Mouse (Mus musculus): Measurements from ENCODE around the gene Cdh26.

The Cdh26 gene

DNA sequence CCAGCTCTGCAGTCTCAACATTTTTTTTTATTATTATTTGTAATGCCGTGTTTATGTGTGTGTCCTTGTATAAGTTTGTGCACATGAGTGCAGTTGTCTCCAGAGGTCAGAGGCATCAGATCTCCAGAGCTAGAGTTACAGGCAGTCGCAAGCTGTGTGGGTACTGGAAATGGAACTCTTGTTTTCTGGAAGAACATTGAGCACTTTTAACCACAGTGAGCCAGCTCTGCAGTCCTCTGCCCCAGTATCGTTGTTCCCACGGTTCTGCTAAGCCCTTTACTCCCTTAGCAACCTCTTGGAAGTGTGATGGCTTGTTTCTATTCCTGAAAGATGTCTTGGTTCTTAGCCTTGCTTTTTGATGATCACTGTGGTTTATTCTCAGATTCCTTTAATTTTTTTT lies 19.1 kb downstream of the Cdh26 start:
- no peak for DNase-seq

DNA sequence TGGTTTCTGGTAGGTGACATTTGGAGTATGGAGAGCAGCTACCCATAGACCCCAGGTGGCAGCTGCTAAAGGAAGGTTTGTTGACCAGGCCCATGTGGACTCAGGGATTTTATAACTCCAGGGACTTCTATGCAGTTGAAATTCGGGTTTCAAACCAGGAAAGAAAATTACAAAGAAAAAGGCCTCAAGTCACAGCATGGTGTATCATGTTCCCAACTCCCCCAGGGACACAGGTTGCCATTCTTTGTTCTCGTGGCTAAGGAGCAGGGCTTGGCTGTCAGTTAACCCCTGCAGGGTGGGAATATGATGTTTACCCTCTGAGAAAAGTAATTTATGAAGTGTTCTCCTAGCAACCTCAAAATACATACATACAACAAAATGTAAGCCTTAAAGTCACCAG lies 19.9 kb downstream of the Cdh26 start:
- DNase-seq = no peak

DNA sequence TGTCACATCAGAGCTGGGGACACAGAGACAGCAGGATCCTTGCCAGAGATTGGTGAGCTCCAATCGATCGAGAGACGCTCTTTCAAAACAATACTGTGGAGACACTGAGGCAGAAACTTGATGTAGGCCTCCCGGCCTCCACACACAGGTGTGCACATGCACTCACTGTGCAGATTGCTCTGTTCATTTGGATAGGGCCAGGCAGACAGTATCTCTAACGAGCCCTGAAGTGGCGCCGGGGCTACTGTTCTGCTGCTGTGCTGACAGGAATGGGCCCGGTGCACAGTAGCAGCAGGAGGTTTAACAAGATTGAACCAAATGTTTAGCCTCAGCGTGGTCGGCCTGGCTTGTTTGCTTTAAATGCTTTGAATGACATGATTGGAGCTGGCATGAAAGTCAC lies 20.6 kb downstream of the Cdh26 start:
- no peak for DNase-seq

DNA sequence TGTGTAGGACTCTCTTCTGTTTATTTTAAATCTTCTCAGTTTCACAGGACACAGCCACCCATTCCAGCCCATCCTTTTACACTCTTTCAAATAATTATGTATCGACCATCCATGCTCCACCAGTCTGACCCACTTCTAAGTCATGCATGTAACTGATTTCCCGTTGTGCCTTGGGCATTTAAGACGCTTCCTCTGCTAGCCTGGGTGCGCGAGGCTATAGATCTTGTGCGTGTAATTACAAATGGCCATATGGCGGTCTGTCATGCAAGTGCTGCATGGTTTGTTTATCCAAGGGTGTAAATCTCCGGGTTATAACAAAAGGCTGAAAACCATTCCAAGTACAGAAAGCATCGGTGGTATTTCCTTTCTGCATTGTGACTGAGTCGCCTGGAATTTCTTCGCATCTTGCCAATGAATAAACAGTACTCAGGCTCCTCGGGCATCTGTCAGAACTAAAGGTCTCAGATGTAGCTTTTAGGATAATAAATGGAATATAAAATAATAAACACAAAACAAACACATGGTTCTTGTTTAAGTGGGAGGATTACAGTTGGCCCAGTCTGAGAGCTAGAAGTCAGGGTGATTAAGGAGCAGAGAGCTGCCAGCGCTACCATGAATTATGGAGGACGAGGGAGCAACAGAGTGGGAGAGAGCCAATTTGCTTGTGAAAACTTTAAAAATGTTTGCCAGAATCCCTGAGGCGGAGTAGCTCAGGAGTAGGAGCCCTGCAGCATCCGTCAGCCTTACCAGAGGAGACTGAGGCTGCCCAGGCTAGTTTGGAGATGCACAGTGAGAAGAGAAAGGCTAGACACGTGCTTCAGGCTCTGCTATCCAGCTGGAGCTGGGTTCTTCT lies 24.6 kb downstream of the Cdh26 start:
- no peak for DNase-seq

DNA sequence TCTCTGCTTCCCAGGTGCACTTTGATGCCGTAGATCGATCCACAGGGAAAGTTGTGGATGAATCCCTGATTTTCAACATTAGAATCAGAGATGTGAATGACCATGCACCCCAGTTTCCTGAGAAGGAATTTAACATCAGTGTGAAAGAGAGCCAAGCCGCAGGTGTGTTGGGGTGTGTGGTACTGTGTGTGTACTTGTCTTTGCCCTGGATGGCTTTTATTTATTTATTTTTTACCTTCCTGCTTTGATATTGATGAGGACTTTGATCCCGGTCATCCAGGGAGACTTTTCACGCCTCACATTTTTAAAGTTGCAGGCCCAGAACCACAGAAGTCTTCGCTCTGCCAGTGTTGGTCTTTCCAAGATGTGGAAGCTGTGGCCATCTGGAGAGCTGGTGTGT lies 27.1 kb downstream of the Cdh26 start:
- no peak for DNase-seq

DNA sequence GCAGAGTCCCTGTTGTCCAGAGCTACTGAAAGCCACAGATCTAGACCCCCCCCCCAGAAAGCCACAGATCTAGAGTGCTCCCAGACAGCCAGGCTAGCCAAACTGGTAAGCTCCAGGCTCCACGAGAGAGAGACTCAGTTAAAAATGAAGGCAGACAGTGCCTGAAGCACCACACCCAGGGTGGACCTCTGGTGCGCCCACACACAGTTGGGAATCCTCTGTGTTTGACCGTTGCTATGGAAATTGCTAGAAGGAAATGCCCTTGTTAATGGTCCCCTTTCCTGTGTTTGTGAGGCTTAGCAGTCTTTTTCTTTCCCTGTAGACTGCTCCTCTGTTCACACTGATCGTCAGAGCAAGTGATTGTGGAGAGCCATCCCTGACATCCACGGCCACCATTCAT lies 30.0 kb downstream of the Cdh26 start:
- no peak for DNase-seq

DNA sequence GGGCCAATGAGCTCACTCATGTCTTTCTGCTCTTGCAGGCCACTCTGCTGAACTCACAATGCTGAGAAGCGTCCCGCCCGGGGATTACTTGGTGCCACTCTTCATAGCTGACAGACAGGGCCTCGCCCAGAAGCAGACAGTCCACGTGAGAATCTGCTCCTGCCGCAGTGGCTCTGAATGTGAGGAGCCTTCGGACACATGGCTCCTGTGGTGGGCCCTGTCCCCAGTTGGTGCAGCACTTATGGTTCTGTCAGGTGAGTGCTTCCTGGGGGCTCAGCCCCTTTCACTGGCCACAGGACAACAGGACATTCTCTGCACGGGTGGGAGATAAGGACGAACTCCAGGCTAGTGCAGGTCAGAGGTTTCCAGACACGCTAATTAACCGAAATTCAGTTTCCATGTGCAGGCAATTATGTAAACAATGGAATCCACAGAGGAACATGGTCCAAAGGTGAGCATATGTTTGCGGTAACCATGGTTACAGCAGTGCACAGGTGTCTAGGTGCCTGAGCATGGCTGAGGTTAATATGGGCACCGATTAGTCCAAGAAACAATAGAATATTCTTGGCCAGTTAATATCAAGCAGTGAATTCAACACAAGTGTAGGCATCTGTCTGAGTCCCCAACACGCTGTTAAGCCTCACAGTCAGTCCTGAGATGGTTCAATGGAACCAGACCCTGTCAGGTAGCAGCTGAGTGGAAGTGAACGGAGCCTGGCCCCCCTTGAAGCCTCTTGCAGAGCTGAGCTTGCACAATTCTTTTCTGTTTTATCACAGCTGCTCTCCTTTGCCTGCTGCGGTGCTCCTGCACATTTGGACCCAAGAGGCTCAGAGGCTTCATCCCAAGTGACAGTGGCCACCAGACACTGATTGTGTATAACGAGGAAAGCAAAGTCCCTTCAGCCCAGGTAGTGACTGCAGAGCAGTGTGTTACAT lies 41.5 kb downstream of the Cdh26 start:
- no peak for DNase-seq

DNA sequence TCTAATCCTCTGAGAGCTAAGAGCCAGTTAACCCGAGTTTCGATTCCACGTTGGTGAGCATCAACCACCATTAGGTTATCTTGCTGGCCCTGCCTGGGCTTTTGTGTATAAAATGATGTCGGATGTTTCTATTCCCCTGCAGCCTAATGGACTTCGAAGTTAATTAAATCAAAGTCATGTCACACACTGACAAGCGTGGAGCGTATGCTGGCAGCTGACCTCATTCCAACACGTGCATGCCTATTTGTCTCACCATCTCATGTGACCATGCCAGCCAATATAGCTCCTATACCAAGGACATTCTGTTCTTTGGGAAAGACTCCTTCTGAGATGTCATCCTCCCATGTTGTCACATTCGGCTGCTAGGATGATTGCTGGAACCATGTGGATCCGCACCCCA lies 43.6 kb downstream of the Cdh26 start:
- no peak for DNase-seq

DNA sequence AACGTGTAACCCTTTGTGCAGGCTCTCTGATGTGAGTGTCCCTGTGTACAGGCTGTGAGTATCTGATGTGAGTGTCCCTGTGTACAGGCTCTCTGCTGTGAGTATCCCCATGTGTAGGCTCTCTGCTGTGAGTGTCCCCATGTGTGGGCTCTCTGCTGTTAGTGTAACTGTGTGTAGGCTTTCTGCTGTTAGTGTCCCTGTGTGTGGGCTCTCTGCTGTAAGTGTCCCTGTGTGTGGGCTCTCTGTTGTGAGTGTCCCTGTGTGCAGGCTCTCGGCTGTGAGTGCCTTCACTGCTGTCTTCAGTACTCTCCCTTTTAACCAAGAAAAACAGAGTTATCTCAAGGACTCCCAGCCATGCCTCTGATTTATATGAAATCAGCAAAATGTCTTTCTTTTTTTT lies 46.9 kb downstream of the Cdh26 start:
- peak; percentile 49 for DNase-seq

DNA sequence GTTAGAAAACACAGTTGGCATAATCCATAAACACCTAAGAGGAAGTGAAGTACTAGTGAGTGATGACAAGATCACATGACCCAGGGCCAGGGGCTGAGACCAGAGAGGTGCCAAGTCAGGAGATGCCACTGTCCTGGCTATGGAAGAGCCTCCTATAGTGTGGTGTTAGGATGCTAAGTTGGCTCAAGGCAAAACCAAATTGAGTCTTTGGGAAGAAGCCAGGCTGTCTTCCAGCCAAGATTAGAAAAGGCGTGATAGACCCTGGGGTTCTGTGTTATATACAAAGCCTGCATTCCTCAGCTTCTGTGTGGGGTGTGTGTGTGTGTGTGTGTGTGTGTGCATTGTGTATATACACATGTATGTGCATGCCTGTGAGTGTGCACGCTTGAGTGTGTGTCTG lies 48.7 kb downstream of the Cdh26 start:
- DNase-seq = no peak

DNA sequence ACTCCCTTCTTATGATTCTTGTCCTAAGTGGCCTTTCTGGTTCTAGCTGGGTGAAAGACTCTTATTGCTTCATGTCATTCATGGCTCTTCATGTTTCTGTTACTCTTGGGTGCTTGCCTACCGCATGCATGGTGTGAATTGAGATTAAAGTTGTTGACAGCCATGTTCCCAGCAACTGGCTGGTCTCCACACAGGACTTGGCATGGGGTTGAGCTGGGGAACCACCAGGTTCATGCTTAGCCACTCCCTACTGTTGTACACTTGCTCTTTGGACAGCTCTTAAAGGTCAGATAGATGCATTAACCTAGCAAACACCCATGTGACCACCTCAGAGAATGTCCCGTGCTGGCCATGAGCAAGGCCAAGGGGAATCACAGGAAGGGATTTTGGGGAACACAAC lies 50.6 kb downstream of the Cdh26 start:
- no peak for DNase-seq

DNA sequence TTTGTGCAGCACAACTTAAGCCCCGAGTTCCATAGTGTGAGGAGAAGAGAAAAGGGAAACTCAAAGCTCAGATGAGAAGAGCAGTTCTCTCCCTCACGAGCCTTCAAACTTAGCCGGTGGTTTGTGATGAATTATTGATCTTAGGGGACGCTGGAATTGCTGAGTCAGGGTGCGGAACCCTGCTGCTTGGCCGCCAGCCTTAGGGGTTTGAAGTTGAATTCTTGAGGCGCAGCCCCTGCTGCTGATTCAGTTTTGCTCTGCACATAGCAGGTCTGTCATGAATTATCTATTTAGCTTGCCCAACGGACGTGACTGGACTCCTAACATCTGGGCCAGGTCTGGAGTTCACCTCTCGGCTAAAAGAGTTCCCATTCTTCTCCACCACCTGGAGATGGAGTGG lies 53.1 kb downstream of the Cdh26 start:
- no peak for DNase-seq

DNA sequence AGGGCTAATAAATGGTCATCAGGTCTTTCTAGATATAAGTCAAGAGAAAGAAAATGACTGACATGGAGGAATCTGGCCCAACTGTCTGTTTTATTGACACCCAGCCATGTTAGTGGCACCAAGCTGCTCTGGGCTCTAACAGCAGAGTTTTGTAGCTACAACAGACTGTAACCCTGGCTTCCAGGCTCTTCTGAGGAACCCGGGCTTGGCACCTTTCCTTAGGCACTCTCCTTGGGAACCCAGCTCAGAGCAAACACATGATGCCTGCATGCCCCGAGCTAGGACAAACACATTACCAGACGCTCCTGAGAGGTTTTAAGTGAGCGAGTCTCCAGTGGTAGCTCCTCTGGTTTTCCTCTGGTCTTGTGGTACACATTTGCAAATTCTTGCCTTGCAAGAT lies 57.9 kb downstream of the Cdh26 start:
- no peak for DNase-seq

DNA sequence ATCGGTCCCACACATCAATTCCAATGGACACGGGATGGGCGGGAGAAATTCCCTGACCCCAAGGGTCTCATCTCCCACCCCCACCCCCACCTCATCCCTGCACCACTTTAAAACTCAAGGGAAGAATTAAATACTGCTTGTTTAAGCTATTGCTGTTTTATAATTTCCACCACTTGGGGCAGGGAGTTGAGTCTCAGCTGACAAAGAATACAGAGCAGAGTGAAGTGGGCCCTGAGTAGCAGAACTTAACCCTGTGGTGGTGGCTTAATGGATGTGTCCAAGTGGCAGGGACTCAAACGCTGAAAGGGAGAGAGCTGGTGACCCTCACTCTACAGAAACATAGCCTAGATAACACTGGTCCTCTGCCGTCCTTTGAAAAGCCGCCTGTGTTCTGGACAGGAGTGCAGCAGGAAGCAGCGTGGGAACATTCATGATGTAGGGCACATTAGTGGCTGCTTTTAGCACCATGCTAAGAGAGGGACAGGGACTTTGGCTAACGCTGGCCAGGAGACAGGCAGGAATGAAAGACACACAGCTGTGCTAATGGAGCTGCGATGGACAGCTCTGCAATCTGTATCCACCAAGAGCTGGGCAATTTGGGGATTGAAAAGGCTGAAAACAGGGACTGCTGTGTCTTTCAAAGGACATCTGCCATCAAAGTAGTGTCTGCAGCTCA lies 60.1 kb downstream of the Cdh26 start:
- no peak for DNase-seq

DNA sequence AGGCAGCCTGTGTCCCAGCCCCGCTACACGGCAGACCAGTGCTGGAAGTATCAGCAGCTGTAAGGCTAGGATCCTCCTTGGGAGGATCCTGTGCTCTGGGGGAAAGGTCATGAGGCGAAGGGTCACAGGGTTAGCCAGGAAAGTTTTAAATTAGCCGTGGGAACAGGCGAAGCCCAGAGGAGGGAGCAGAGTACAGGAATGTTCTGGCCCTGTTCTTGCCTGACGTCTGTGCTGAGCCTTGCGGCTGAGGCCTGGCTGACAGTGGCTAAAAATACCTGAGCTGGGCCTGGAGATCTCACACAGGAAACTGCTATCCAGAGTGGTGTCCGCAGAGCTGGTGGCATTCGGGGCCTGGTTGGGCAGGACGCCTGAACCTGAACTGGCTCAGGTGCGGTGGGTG lies 63.7 kb downstream of the Cdh26 start:
- DNase-seq = no peak

DNA sequence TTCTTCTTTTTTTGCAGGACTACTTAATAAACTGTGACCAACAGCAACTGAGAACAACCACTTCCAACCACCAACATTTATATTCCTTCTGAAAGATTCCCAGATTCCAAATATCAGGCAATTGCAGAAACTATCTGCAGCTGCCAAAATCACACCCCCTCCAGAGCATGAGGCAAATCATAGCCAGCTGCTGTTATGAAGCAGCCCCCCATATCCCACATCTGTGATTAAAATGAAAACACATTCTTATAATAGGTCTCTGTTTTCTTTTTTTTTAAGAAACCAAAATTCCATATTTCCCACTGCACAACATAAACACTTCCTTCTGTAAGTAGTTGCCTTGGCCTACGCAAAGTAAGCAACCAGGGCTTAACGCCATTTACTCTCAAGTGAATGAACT lies 65.5 kb downstream of the Cdh26 start:
- DNase-seq = no peak

DNA sequence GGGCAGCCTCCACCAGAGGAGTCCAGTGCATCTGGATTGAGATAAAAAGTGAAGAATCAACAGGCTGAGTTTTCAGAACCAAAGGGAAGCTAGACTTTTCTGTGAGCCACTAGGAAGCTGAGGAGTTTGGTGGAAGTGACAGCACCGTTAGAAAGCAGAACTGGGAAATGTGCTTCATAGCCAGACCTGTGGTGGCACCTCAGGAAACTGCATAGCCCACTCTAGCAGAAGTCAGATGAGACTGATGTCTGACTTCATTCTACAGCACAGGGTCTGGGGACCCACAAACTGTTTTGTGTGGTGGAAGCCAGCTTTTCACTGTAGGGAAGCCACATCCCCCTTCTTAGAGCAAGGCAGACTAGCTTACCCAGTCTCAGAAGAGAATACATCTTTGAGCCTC lies 67.6 kb downstream of the Cdh26 start:
- no peak for DNase-seq

DNA sequence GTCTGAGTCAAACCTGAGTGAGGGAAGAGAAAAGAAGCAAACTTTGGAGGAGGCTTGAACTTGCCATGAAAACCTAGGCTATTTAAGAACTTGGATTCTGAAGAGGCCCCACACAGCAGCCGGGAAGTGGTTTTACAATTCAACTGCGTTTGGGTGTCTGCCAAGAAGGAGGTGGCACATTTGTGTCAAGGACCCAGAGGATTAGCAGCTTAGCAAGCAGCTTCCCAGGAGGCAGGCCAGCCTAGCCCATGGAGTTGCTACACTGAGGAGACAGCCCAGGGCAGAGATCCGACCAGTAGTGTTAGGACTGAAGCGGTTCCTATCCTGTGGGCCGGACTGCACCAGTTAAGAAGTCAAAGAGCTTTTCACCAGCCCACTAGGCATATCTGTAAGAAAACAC lies 68.1 kb downstream of the Cdh26 start:
- peak; percentile 49 for DNase-seq

DNA sequence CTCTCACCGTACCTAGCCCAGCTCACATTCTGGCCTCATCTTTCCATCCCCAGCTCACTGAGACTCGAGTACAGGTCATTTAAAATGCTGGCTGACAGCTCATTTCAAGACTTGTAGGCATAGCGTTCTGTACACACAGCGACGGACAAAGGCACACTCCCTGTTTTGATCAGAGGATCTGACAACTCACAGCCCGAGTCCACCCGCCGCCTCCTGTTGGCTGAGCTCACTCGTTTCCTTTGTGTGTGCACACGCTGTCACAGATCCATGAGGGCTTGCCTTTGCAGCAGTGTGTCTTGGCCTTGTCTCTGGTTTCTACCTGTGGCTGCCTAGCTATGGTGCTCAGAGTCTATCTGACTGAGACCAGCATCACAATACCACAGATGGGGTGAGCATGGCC lies 72.1 kb downstream of the Cdh26 start:
- no peak for DNase-seq

DNA sequence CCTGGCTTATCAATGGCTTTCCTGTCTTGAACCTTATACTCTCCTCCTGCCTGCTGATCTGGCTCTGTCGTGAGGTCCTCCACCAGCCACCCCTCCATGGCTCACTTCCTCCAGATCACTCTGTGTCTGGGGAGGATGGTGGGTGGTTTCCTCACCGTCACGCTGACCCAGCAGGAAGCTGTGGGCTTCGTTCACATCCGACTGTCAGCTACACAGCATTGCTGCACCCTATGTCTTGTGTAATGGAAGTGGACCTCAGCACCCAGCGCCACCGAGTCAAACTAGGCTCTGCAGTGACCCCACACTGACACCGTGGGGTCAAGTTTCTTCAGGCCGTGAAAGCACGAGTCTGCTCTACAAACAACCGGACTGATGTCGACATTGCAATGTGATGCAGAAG lies 75.7 kb downstream of the Cdh26 start:
- DNase-seq = no peak

DNA sequence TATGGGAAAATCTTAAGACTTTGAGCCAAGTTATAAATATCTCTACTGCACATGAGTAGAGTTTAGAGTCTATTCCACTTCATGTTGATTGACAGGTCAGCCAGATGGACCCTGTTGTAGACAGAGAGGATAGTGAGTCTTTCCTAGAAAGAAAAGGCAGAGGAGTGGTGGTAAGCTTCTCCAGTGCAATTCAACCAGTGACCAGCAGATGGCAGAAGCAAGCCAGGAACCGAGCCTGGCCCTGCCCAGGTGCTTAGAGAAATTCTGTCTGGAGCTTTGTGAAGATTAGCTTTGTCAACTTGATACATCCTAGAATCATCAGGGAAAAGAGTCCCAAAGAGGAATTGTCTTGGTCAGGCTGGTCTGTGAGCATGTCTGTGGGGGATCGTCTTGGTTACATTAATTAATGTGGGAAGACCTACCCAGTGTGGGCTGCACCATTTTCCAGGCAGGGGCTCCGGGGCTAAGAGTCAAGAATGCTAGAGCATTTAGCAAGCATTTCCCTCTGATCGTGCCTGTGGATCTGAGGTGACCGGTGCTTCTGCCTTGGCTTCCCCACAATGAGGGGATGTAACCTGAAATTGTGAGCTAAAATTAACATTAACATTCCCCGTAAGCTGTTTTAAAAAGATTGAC lies 77.2 kb downstream of the Cdh26 start:
- DNase-seq = peak; percentile 66

DNA sequence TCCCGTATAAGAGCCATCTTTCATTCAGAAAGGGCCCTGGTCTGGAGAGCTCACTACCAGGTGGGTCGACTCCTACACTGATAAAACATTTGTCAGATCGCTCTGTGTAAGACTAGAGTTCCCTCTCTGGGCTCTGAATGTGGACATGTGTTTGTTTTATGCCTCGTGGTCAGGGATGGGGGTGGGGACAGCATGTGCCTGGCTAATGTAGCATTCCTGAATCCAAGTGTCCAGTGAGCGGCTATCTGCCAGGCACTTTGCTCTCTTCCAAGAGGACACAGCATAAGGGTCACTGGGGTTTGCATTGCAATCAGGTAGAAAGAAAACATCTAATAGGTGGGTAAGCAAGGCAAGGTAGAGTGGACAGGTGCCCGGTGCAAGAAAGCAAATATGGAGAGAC lies 77.9 kb downstream of the Cdh26 start:
- no peak for DNase-seq

DNA sequence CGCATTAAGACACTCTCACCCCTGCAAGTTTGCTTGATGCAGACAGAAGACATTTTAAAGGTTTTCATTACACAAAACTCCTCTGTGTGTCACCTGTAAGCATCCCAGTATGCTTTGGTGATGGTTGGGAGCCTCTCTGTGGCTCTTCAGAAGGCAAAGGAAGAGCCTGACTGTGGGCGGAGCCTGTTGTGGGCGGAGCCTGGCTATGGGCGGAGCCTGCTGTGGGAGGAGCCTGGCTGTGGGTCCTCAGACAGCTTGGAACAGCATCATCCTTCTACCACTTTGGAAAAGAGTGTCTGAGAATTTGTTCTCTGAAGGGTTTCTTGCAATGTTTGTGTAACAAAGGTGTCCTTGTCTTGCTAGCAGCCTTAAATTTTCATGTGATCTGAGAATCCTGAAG lies 82.7 kb downstream of the Cdh26 start:
- DNase-seq = no peak

Data from right cerebral cortex, adult 18-20 months (tissue).